ENCODE assay signal across 19 mouse cellular contexts in the genomic region with DNA sequence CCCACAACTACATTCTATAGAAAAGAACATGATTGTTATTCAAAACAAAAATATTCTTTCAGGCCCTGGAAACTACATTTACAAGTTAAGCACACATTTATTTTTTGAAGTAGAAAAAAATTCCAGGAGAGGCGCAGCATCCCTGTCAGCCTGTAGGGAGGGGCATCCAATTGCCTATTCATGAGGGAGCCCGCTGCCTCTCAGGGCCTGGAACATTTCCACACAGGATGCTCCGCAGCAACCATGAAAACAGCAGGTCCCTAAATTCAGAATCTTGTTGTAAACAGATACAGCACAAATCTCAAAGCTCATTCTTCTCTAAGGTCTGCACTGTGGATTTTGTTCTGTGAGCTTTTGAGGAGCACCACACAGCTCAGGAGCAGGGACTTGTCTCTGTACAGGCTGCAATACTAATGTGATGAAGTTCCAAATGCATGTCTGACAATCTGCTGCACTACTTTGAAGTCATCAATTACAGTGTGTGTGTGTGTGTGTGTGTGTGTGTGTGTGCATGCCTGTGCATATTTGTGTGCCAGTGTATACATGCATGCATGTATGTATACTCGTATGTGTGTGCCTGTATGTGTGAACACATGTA.
DNase-seq lines count a peak whose midpoint lies in the region; ATAC-seq lines count a peak whose summit lies in the region.
"Had no signal": no experiment of that assay in that cellular context is flagged by ENCODE, and none has a peak within 500 bp of the region (broad histone marks: within the 10 kb centered on the region; RNA-seq: fewer than 3 reads in every experiment).

No protein-coding gene starts in this region.

- H3K4me2 ChIP-seq in kidney, embryonic 16.5 days (replicated peaks; ENCODE audit: low read depth, low read length): no peak overlapping the region
- H3K4me2 ChIP-seq: intestine, embryonic 15.5 days had no signal

- H3K36me3 ChIP-seq in kidney, embryonic 16.5 days (ENCODE audit: insufficient read depth, low read length): no peaks in the 10 kb centered on the region
- H3K36me3 ChIP-seq: G1E; intestine, embryonic 15.5 days had no signal

- peak; percentile 83 for ATAC-seq in frontal cortex, adult (ENCODE audit: low TSS enrichment)
- ATAC-seq in kidney, embryonic 16.5 days (ENCODE audit: low FRiP score, low TSS enrichment): no peak
- ATAC-seq: intestine, embryonic 15.5 days had no signal

- H3K4me3 ChIP-seq in kidney, embryonic 16.5 days (ENCODE audit: low read length): no peak overlapping the region
- H3K4me3 ChIP-seq: intestine, embryonic 15.5 days had no signal

- 81% methylated on average over 4 of the region's 4 CpGs for WGBS in kidney, embryonic 16.5 days

- no peaks in the 10 kb centered on the region for H3K9me3 ChIP-seq in kidney, embryonic 16.5 days (ENCODE audit: low read length)
- H3K9me3 ChIP-seq: G1E; intestine, embryonic 15.5 days had no signal

- peak; percentile 14 for DNase-seq in layer of hippocampus, adult 11-12 months (ENCODE audit: low spot score)
- DNase-seq in layer of hippocampus, adult 9-10 months (ENCODE audit: low spot score): no peak
- peak; percentile 5 for DNase-seq in layer of hippocampus, adult 9-11 months
- peak; percentile 65 to 66 for DNase-seq in right cerebral cortex, postnatal 10 days (ENCODE audit: low spot score in 2 of 2)
- DNase-seq in adrenal gland, adult 2 months: no peak
- no peak for DNase-seq in liver
- DNase-seq: adrenal gland, postnatal 36 days; cerebellum, adult 11 months; gastrocnemius, postnatal 10 days; heart, postnatal 36 days; kidney, postnatal 14 days; lung, postnatal 10 days; retina, postnatal 1 day; thymus, adult 2 months had no signal

- no peaks in the 10 kb centered on the region for H3K4me1 ChIP-seq in kidney, embryonic 16.5 days (ENCODE audit: insufficient read depth, low read length)
- H3K4me1 ChIP-seq: intestine, embryonic 15.5 days had no signal

- H3K27me3 ChIP-seq in kidney, embryonic 16.5 days (ENCODE audit: insufficient read depth, low read length): no peaks in the 10 kb centered on the region
- H3K27me3 ChIP-seq: intestine, embryonic 15.5 days had no signal

- H3K27ac ChIP-seq in kidney, embryonic 16.5 days (ENCODE audit: low read length): no peak overlapping the region
- H3K27ac ChIP-seq: intestine, embryonic 15.5 days; liver, embryonic 14.5 days had no signal

- no peak overlapping the region for H3K9ac ChIP-seq in kidney, embryonic 16.5 days (replicated peaks; ENCODE audit: low read length)
- H3K9ac ChIP-seq: intestine, embryonic 15.5 days; liver, embryonic 14.5 days had no signal

Comparison
In these comparisons a context has a peak if more than half of its experiments do, and no peak if none do; other contexts are left out.
1. DNase-seq: peak in layer of hippocampus, adult 11-12 months (single experiment), layer of hippocampus, adult 9-11 months (single experiment) and right cerebral cortex, postnatal 10 days (2 of 2); none in layer of hippocampus, adult 9-10 months (single experiment), adrenal gland, adult 2 months (single experiment) and liver (single experiment).